Mouse (Mus musculus) left cerebral cortex, postnatal 14 days (tissue): ENCODE measurements at regions not wholly inside any gene's neighbourhood (a gene's known extent, or its start where the extent isn't known, plus 50 kb on each side); places are given as distances from the start of the nearest gene placed in this dataset.
A peak's percentile ranks its signal among the peaks of the same experiment; 100 is the strongest.

Source experiments
- DNase-seq, 2 experiments: peaks; one replicate each; pipeline ENCODE4 v3.0.0; 2021 to 2022; ENCODE audit warnings: low spot score in 2 of 2, mixed read lengths in 1 of 2
- intact Hi-C: fragments of 180-260 bp; cut with DNase I; formaldehyde crosslinking; loops from one replicate; pipeline ENCODE4 v1.15.1; 2025

DNA sequence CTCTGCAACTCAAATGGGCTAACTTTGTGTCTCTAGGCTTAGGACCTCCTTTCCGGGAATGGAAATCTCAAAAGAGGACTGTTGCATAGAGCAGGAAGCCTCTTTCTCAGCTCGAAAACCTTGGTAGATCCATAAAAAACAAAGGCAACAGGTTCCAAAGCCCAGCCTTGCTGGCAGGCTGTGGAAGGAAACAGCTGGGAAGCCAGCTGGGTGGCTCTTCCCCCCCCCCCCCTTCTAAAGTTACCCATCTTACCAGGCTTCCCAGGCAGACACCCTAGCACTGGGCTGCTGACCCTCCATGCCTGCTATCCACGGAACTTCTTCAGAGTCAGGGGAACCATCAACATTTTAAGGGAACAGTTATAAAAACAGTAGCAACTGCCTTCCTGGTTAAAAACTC, 172.7 kb upstream of the Lpp start:
- no peak for DNase-seq
- intact Hi-C loops, result no loop called here

DNA sequence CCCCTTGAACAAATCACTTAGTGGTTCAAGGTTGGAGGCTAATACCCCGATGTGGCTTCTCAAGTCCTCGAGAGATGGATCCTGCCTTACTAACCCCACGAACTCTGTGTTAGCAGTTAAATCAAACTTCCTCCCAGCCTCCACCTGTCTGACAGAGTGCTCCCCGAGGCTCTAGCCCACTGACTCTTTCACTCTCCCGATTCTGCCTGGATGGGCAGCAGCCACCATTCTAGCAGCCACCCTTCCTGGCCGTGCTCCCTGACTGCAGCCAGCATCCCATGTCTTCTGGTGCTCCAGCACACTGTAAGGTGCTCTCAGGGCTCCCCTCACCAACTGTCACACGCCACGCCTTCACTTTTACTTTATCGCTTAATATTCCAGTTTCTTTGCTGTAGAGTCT, 173.6 kb upstream of the Lpp start:
- intact Hi-C loops, result no loop called here
- DNase-seq, result no peak

DNA sequence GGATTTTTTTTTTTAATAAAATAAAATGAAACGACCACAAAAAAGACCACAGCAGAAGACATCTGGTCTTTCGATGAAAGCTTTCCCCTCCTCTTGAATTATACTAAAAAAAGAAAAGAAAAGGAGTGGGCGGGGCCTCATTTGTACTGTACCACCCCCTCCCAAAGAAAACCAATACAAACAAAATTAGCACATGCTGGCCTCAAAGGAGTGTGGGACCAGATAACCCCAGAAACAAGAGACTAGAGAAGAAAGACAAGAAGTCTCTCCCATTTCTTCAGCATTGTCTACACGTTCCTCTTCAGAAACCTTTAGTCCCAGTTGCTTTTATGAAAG, 174.5 kb upstream of the Lpp start:
- DNase-seq, result no peak
- intact Hi-C loops, result no loop called here

DNA sequence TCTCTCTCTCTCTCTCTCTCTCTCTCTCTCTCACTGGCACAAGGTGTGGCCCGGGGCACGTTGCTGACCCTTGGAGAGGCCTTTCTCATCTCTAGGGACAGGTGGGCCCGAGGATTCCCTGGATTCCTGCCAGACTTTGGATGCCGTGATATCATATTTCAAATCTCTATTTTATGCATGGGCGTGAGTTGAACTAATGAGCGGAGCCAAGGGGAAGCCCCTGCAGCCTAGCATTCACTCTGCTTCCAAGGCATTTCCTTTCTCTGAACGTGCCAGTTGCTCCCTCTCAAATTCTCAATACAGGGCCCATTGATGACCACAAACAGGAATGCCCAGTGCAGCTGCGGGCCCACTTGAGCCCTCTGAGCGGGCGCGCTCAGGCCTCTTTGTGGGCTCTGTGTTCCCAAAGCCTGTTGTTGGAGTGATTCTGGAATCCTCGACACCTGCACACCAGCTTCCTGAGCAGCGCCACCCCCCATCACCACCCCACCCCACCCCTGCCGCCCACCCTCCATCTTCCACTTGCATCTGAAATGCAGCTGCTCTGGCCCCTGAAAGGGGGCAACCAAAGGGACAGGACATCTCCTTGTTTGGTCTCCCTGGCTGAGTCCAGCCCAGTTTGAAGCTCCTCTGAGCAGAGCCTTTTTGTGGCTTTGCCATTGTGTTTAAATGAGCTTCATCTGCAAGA, 175.0 kb upstream of the Lpp start:
- peak in 1 of 2 experiments; percentile 24 for DNase-seq
- intact Hi-C loops, result no loop called here

DNA sequence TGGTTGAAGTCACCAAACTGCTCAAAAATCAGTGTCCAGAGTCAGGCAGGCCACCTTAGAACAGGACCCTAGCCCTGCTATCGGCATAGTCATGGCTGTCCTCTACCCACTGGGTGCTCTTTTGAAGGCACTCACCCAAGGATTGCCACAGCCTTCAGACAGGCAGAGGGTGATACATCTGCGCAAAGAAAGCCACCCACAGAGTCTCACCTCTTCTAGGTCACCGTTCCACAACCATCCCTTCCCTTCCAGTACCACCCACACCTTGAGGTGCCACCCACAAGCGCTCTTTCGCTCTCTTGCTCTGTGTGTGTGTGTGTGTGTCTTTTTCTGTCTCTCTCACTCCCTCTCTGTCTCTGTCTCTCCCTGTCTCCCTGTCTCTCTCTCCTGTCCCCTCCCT, 176.5 kb upstream of the Lpp start:
- peak in 1 of 2 experiments; percentile 9 for DNase-seq
- intact Hi-C loops, result no loop called here

DNA sequence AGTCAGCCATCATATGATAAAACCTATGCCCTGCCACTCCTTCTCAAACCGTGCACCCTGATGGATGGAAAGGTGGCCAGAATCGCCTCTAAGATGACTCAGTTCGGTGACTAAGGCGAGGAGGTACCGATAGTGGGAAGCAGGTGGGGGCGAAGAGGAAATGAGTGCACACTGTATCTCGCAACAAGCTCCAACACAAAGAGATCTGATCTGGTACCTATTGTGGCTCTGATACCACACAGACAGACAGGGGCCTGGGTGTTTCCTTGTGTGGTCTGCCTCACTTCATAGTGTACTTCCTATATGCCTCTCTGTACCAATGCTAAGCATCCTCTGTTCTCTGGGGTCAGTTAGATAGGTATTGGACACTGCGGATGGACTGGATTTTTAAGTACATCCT, 178.0 kb upstream of the Lpp start:
- intact Hi-C loops, result no loop called here
- no peak for DNase-seq

DNA sequence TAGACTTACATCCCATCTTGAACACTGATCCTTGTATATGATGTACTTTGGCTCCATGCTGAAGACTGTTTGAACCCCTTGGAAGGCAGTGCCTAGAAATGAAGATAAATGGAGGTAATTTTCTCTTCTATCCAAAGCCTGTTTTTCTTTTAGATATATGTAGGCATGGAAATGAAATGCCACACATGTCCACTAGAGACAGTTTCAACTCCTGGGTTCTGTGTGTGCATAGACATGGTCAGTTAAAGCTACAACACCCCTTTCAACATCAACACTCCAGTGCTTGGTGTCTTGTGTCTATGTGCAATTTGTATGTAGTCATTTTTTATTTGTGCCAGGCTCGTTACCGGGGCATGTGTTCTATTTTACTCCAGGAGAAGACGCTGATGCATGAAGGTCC, 179.7 kb upstream of the Lpp start:
- no peak for DNase-seq
- intact Hi-C loops, result no loop called here

DNA sequence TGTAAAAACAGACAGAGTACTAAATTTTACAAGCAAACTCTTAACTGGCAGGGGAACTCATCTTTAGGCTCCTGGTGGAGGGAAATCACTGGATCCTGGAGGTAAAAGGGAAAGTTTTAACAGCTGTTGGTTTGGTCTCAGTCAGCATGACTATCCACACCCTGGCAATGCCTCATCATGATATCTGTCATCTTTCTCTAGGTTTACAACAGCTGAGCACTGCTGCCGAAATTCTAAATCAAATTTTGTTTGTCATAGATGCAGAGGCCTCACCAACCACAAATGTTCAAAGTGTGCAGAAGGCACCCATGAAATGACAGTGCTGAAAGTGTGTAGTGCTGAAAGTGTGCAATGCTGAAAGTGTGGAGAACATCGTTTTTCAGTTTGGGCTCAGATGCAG, 180.6 kb upstream of the Lpp start:
- intact Hi-C loops, result no loop called here
- DNase-seq, result no peak

DNA sequence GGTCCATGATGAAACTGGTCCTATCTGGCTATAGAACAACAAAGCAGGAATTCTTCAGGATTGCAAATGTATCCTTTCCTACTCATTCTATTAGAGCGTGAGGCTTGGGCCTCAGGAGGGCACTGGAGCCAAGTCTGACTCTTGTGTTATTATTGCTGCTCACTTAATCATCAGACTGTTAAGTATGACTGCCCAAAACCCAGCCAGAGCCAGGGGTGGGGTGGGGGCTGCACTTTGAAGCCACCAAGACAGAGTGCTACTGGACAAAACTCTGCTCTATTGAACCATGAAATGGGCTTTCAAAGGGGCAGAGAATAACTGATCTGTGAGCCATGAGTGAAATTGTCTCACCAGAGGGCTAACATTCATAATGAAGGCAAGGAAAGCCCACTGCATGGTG, 181.7 kb upstream of the Lpp start:
- intact Hi-C loops, result no loop called here

DNA sequence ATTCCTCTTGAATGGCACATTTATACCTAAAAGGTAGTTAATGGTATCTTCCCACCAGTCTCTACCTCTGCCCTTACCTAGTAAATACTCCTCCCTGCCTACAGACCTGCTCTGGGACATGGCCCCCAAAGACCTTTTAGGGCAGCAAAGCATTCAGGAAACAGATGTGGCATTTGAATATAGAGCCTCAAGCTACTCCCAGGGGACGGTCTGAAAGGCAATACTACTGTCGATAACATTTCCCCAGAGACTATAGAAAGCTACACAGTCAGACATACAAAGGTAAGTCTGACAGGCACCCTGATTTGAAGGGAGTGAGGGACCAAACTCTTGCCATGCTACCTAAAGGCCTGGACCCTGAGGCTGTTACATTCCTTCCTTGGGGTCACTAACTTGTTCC, 184.4 kb upstream of the Lpp start:
- DNase-seq, result no peak
- intact Hi-C loops, result no loop called here

More for the DNA sequence above, 181.7 kb upstream of the Lpp start:
- DNase-seq, result no peak

DNA sequence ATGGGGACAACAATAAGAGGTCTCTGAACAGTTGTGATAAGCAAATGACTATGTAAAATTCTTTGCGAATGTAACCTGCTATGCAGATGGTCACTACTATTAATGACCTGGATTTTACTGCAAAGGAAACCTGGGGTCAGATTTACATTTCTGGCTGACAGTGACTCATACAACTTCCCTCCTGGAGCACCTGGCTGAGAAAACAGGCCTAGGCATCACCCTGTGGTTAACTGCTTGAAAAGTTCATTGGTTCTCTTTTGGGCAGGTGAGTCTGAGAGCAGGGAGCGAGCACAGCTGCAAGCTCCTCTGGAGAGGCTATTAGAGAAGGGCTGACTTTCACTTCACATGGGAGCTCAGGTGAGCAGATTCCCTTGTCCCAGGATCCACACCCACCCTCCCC, 185.2 kb upstream of the Lpp start:
- no peak for DNase-seq
- intact Hi-C loops, result no loop called here

DNA sequence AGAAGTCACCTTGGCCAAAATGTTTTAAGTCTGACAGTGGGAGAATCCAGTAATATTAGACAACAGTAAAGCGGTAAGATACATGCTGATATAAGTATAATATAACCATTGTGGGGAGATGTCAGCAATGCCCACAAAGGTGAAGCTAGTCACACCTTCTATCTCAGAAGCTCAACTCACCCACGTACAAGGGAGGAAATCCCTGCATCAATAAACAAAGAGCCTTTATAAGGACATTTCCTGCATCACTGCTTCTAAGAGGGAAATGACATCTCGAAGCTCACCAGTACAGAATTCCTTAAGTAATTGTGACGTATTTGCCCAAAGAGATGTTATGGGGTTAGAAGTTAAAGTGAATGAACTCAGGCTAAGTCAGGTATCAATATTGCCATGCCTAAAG, 186.3 kb upstream of the Lpp start:
- DNase-seq, result no peak
- intact Hi-C loops, result no loop called here

DNA sequence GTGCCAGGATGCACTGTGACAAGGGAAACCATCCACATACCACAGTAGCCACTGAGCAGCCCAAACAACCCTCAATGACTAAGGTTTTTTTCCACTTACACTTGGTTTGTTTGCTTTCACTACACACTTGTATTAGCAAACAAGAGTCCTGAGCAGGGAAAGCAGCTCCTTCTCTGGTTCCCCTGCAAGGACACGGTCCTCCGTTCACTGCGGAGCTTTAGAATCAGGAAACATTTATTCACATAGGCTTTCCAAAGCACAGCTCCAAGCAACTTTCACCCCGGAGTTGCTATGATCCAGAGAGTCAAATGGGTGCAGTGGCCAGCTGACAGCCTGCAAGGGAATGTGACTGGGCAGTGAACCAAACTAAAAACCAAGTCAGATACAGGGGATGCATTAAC, 186.8 kb upstream of the Lpp start:
- intact Hi-C loops, result no loop called here
- DNase-seq, result no peak

DNA sequence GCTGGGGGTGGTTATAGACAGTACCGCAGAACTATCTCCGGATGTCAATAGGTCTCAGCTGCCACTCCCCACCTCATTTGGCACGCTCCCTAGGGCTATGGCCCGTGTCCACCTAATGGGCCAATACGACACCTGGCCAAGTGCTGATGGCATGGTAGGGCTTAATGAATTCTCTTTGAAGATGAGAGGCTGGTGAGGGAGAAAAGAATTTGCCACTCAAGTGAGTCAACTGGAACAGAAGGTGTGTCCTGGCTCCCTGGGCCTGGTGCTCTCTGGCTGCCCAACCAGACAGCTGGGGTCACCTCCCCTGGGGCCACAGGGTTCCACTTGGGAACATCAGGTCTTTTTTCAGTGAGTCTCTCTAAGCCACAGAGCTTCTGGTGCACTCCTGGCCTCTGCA, 187.7 kb upstream of the Lpp start:
- intact Hi-C loops, result no loop called here
- DNase-seq, result no peak

DNA sequence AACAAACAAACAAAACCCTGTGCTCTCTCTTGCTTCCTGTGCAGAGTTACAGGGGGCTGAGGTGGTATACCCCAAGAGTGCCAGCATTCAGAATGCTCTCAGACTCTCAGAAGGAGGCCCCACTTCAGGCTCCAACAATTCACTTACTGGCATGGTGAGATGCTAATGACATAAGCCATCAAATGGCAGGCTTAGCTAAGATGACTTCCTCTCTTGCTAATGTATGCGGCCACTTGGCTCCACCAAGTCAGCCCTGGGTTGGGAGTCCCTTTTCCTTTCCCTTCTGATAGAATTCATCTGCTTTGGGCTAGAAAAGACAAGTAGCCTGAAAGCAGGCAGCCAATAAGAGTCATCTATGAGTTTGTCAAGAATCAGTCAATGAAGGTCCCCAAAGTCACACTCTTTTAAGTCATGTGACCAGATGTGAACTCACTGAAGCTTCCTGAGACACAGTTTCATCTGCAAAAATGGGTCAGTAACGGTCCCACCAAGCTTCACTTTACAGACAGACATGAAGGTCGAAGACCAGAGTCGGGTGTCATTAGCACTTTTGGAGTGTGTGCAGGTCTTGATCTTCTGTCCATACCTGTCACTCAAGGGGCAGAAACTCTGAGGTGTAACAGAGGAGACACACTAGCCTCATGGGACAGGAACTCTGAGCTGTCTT, 189.1 kb upstream of the Lpp start:
- intact Hi-C loops, result no loop called here
- DNase-seq, result no peak

DNA sequence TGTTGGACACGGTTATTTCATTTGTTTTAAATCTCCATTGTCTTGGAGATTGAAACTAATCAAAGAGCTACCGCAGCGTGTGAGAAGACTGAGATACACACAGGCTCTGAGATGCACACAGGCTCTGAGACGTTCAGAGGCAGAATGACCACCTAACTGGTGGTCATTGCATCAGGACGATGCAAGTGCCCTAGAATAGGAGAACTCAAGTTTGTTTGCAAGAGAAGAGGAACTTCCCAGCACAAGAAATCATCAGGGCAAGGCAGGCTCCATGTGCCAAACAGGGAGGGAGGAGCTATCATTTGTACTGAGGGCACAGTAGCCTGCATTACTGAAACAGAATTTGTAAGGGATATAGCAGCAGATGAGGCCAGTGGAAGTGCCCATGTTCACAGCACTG, 190.7 kb upstream of the Lpp start:
- intact Hi-C loops, result no loop called here
- no peak for DNase-seq

DNA sequence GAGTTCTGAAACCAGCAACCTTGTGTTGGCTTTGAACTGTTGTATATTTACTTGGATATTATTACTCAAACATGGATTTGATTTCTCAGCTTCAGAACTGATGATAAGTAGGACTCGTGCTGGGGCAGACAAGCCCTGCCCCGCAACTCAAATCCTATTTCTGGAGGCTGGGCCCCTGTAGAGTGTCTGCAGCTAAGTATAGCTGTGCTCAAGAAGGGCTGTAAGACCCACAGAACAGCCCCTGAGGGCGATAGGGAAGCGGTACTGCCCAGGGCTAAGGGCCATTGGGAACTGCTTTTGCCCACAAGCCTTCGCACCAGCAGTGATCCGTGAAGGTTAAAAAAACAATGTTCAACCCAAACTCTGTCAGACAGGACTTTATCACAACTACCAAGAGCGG, 191.9 kb upstream of the Lpp start:
- no peak for DNase-seq
- intact Hi-C loops, result no loop called here

DNA sequence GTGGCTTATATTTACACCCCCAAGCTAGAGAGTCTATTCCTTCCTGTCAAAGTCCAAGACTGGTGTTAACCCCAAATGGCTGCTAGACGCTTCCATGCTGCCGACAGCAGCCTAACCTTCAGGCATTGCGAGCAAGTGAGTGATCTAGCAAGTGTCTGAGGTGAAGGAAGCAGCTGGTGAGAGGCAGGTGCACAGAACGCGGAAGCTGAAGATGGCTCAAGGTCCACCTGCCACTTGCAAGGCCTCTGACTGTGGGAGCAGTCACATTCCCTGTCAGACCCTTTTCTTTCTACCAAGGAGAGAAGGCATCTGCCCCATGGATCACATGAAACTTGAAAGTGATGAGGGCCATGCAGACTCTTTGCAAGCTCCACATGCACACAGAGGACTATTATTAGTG, 193.1 kb upstream of the Lpp start:
- intact Hi-C loops, result no loop called here
- DNase-seq, result no peak

DNA sequence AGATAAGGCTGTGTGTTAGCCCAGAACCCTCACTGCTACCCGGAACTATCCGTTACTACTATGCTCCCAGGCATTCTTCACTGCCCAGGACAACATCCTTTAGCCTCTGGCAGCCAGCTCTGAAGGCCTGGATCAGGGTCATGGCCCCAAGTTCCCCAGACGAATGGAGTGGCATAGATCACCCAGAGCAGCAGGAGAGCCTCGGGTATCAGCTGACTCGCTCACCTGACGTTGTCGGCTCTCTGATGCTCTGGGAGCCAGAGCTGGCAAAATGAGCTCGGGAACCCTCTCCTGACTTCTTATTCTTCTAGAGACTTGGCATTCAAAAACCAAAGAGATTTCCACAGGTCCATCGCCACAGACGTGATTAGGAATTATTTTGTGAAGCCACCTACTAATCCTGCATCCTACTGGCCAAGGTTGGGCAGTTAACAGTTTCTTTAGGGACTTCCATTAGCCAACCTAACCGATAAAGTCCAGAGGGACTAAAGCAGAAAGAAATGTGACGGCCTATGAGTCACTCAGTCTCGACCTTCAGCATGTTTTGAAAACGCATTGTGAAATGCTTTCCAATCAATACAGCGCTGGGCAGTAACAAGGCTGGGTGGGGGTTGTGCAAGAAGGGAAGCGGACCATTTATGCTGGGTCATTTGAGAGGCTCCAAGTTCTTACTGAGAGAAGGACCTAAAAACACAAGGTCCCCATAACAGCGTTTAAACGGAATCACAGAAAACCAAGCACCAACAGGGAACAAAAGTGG, 193.7 kb upstream of the Lpp start:
- intact Hi-C loops, result no loop called here
- no peak for DNase-seq

DNA sequence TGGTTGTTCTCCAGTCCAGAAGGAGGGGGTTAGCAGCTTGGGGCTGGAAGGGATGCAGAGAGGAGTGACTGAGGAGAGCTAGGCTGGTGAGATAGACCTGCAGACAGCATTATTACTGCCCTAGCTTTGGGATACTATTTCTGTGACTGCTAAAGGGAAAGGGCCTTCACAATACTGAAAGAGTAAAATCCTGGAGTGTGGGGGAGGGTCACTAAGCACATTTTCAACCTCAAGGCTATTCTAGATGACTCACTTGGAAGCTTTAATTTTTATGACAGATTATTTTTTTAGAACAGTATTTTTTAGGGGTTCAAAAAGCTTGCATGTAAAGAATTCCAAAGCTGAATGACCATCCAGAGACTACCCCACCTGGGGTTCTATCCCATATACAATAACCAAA, 195.0 kb upstream of the Lpp start:
- intact Hi-C loops, result no loop called here
- DNase-seq, result no peak

DNA sequence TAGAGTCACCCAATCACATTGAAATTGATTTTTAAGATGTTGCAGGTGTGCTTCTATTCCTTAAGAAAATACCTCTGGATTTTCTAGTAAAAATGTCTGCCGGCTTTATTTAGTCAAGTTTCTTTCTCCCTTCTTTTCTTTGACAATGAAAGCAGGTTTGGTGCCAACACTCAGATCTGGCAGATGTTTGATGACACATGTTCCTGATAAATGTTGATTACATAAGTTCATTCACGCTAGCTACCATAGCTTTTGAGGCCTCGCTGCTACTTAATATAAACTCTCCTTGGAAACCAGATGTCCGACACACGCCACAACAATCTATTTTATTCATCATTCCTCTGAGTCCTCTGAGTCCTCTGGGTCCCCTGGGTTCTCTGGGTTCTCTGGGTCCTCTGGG, 195.7 kb upstream of the Lpp start:
- intact Hi-C loops, result no loop called here
- DNase-seq, result no peak
